Mouse (Mus musculus) CD4-positive naive resting alpha-beta T cell, adult 57 days (primary cell): ENCODE data around the gene Glcci1. TPM values are rescaled to one million over a fixed set of nuclear protein-coding genes. Genes with fewer than 3 reads are reported as not detected.

Source experiments
- total RNA-seq: library from RNA; stranded (reverse); gene quantifications from one replicate; pipeline ENCODE4 v1.2.4, GENCODE M21; 2023

Gene Glcci1
- 71.8 TPM for total RNA-seq

GRCm38 (mm10) chr6:8509551-8509950, at the start of gene Glcci1:
Glcci1 (plus strand) TSS chr6:8509600.

